Mouse (Mus musculus): ENCODE measurements at regions not wholly inside any gene's neighbourhood (a gene's known extent, or its start where the extent isn't known, plus 50 kb on each side); places are given as distances from the start of the nearest gene placed in this dataset.

GRCm38 (mm10) chr17:80824261-80824660, 96.0 kb upstream of the Map4k3 start:
- TF ChIP-seq CTCF (IDR thresholded peaks at IDR 0.05; ENCODE audit: low read depth, low read length) (no peak), POLR2A (IDR thresholded peaks at IDR 0.05; ENCODE audit: insufficient read depth, low read length) (no peak), EP300 (IDR thresholded peaks at IDR 0.05; ENCODE audit: insufficient read depth, low read depth, low read length) (no peak)
